ENCODE assay signal across 25 mouse cellular contexts in genomic region chr17:74579586-74579985, GRCm38 (mm10).
"Had no signal": no experiment of that assay in that cellular context is flagged by ENCODE, and none has a peak within 500 bp of the region (broad histone marks: within the 10 kb centered on the region; RNA-seq: fewer than 3 reads in every experiment).

No protein-coding gene starts in this region.

- H3K27ac ChIP-seq: left cerebral cortex, adult 2 months; limb, embryonic 12.5 days; limb, embryonic 15.5 days; liver, embryonic 12.5 days; liver, embryonic 15.5 days; lung, embryonic 15.5 days; midbrain, embryonic 10.5 days; midbrain, embryonic 13.5 days; neural tube, embryonic 13.5 days; stomach, postnatal 0 days had no signal

- H3K4me1 ChIP-seq: limb, embryonic 12.5 days; limb, embryonic 15.5 days; liver, embryonic 12.5 days; liver, embryonic 15.5 days; lung, embryonic 15.5 days; midbrain, embryonic 10.5 days; midbrain, embryonic 13.5 days; neural tube, embryonic 13.5 days had no signal

- H3K9me3 ChIP-seq: limb, embryonic 12.5 days; limb, embryonic 15.5 days; liver, embryonic 12.5 days; liver, embryonic 15.5 days; lung, embryonic 15.5 days; megakaryocyte, embryonic 14.5 days; midbrain, embryonic 10.5 days; midbrain, embryonic 13.5 days; neural tube, embryonic 13.5 days had no signal

- ATAC-seq: liver, embryonic 12.5 days; midbrain, embryonic 13.5 days; midbrain, embryonic 16.5 days had no signal

- H3K4me2 ChIP-seq: limb, embryonic 12.5 days; limb, embryonic 15.5 days; liver, embryonic 12.5 days; liver, embryonic 15.5 days; lung, embryonic 15.5 days; midbrain, embryonic 13.5 days; neural tube, embryonic 13.5 days had no signal

- H3K27me3 ChIP-seq: limb, embryonic 12.5 days; limb, embryonic 15.5 days; liver, embryonic 12.5 days; liver, embryonic 15.5 days; lung, embryonic 15.5 days; megakaryocyte, embryonic 14.5 days; midbrain, embryonic 13.5 days; neural tube, embryonic 13.5 days had no signal

- DNase-seq: kidney, adult 11 months; kidney, adult 8-10 months; kidney, postnatal 25 days; layer of hippocampus, postnatal 36 days; left cerebral cortex, postnatal 4 days; lung, adult 18-20 months; lung, postnatal 10 days; lung, postnatal 36 days; retina, postnatal 1 day; thymus, adult 2 months; thymus, postnatal 14 days; thymus, postnatal 4 days had no signal

- H3K9ac ChIP-seq: limb, embryonic 12.5 days; limb, embryonic 15.5 days; liver, embryonic 12.5 days; liver, embryonic 15.5 days; lung, embryonic 15.5 days; midbrain, embryonic 13.5 days; neural tube, embryonic 13.5 days had no signal

- H3K4me3 ChIP-seq: left cerebral cortex, adult 2 months; limb, embryonic 12.5 days; limb, embryonic 15.5 days; liver, embryonic 12.5 days; liver, embryonic 15.5 days; lung, embryonic 15.5 days; megakaryocyte, embryonic 14.5 days; midbrain, embryonic 10.5 days; midbrain, embryonic 13.5 days; myocyte; neural tube, embryonic 13.5 days had no signal
